Mouse (Mus musculus) megakaryocyte-erythroid progenitor cell, adult 5-6 weeks (primary cell): ENCODE data around the gene Sp4. TPM values are rescaled to one million over a fixed set of nuclear protein-coding genes. Genes with fewer than 3 reads are reported as not detected.
A peak's percentile ranks its signal among the peaks of the same experiment; 100 is the strongest.

Source experiments
- ATAC-seq: replicated peaks from 2 replicates; pipeline ENCODE4 v1.8.0; 2016; ENCODE audit warnings: mild to moderate bottlenecking, inconsistent platforms; ENCODE audit not compliant: severe bottlenecking, poor library complexity, low FRiP score, low TSS enrichment
- total RNA-seq, 2 experiments: library from RNA; stranded (forward) in 1 of 2; stranded (reverse) in 1 of 2; fragments of 200-1000, 215-1000 nt in 1 of 2; fragments of >200 nt in 1 of 2; fragmentation: Nextera tagmentation in 1 of 2; gene quantifications; 2 replicates each; pipeline ENCODE4 v1.2.3; 2014 to 2017

The Sp4 gene
- total RNA-seq, 2 experiments from 2014 or later = 24.5 to 38.4 TPM

- ATAC-seq = no peak; the same call in 1 of the 2 replicates
These were observed 16.1 kb downstream of the Sp4 start for GRCm38 (mm10) chr12:118285099-118285498.

- peak; percentile 42; the same call in 1 of the 2 replicates for ATAC-seq
These were observed 19.3 kb downstream of the Sp4 start for GRCm38 (mm10) chr12:118281961-118282360.

GRCm38 (mm10) chr12:118276385-118276784, 24.9 kb downstream of the Sp4 start:
- no peak for ATAC-seq

DNA sequence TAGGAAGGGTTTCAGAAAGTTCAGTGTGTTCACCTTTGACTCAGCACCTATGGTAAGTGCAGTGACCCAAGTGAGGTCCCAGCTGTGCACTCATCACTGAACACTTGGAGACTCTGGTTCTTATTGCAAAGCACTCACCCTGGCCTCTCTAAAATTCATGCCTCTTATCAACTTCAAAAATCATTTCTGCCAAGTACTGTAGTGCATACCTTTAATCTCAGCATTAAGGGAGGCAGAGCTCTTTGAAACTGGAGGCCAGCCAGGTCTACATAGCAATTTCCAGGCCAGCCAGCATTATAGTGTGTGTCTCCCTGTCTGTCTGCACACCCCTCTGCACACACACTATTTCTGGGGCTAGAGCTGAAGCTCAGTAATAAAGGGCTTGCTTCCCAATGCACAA, 36.3 kb downstream of the Sp4 start:
- 0 out of 2 replicates have a peak, but pooled peaks have one; percentile 35 for ATAC-seq

GRCm38 (mm10) chr12:118263878-118264277, 37.4 kb downstream of the Sp4 start:
- ATAC-seq = no peak

GRCm38 (mm10) chr12:118255292-118255782, 45.9 kb downstream of the Sp4 start:
- ATAC-seq = peak; percentile 26; the same call in 1 of the 2 replicates

DNA sequence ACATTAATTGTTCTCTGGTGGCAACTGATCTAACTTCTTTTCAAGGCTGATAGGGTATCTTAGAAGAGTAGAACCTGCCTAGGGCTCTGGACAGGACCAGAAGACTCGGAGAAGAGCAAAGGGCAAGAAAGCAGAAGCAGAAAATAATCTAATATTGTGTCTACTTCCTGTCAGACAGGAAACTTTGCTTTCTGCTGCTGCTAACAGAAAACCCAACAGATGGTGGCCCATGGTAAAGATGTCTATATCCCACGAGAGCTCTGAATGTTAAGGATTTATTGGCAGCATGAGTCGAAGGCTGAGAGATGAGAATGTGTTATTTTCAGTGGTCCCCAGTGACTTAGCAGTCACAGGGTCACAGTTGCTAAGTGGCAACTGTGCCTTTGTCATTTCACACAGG, 80.1 kb downstream of the Sp4 start:
- no peak for ATAC-seq

- ATAC-seq = no peak
These were observed 81.2 kb downstream of the Sp4 start for GRCm38 (mm10) chr12:118220062-118220461.

DNA sequence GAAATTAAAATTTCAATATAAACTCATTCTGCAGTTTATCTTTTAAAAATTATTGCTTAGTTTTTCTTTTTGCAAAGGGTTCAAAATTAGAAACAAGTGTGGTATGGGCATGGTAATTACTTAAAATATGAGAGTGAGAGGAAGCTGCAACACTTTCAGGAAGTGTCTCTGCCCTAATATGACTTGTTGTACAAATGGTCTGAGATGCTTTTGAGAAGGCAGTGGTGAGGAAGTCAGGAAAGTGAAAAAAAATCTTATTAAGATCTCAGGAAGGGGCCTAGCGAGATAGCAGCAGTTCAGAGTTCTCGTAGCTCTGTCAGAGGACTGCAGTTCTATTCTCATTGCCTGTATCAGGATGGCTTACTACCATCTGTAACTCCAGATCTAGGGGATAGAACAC, 89.1 kb downstream of the Sp4 start:
- no peak for ATAC-seq

- ATAC-seq = peak; percentile 100
These were observed 102.7 kb downstream of the Sp4 start, which contains the start of gene Dnah11 for GRCm38 (mm10) chr12:118198386-118199093. TSS of gene Dnah11 (minus strand) at chr12:118199043.

GRCm38 (mm10) chr12:118196583-118196982, 104.7 kb downstream of the Sp4 start:
- ATAC-seq = no peak

GRCm38 (mm10) chr12:118189535-118189934, 111.7 kb downstream of the Sp4 start:
- no peak for ATAC-seq

GRCm38 (mm10) chr12:118187663-118188062, 113.6 kb downstream of the Sp4 start:
- 0 out of 2 replicates have a peak, but pooled peaks have one; percentile 19 for ATAC-seq

- ATAC-seq = no peak
These were observed 114.3 kb downstream of the Sp4 start for GRCm38 (mm10) chr12:118186881-118187489.

GRCm38 (mm10) chr12:118186120-118186880, 114.9 kb downstream of the Sp4 start:
- no peak for ATAC-seq

Other genes starting within 250 kb of the Sp4 start
- 0.10 TPM in 1 of 2 replicates, not detected in the other for gene Dnah11, start 102.4 kb downstream of the Sp4 start, total RNA-seq (2014; fragmentation: Nextera tagmentation)
- gene Dnah11, start 102.4 kb downstream of the Sp4 start, total RNA-seq (2017) = 0.23 and 0.28 TPM in 2 replicates